8 mouse cellular contexts compared by ENCODE assay signal in genomic region chr7:19458072-19458486, GRCm38 (mm10). TPM values are rescaled to one million over a fixed set of nuclear protein-coding genes. Genes with fewer than 3 reads are reported as not detected.
A peak's percentile ranks its signal among the peaks of the same experiment; 100 is the strongest.
DNase-seq lines count a peak whose midpoint lies in the region; ATAC-seq and TF ChIP-seq lines count a peak whose summit lies in the region.

No protein-coding gene starts in this region.

- under 1% methylated on average over 26 of the region's 31 CpGs for WGBS in hindbrain, postnatal 0 days
- 1% methylated on average over 31 of the region's 31 CpGs for WGBS in liver, embryonic 14.5 days (ENCODE audit: insufficient replicate concordance)

- no peak for TF ChIP-seq POLR2A in testis, adult 2 months (IDR thresholded peaks at IDR 0.05; ENCODE audit: control insufficient read depth, low read depth, low read length)

- TF ChIP-seq EP300 in liver, embryonic 14.5 days (IDR thresholded peaks at IDR 0.05; ENCODE audit: low read depth), result no peak

- H3K4me2 ChIP-seq in hindbrain, postnatal 0 days (ENCODE audit: low read depth, low read length), result peak overlapping the region; percentile 95
- H3K4me2 ChIP-seq in liver, embryonic 14.5 days (ENCODE audit: low read depth), result peak overlapping the region; percentile 85

- H3K4me3 ChIP-seq in hindbrain, postnatal 0 days (ENCODE audit: low read length), result peak overlapping the region; percentile 67
- peak overlapping the region; percentile 73 to 78 for H3K4me3 ChIP-seq in liver, embryonic 14.5 days (ENCODE audit: insufficient read depth in 1 of 2, low read depth in 2 of 2, low read length in 2 of 2)
- H3K4me3 ChIP-seq in testis, adult 2 months (ENCODE audit: control insufficient read depth, low read depth, low read length), result peak overlapping the region; percentile 89

- TF ChIP-seq CTCF in hindbrain, postnatal 0 days (IDR thresholded peaks at IDR 0.05; ENCODE audit: low read depth), result peak; percentile 60
- TF ChIP-seq CTCF in liver, embryonic 14.5 days (IDR thresholded peaks at IDR 0.05; ENCODE audit: low read depth), result peak; percentile 41; the same call in 1 of the 2 replicates
- TF ChIP-seq CTCF in testis, adult 2 months (IDR thresholded peaks at IDR 0.05; ENCODE audit: control insufficient read depth, insufficient read depth, insufficient replicate concordance, low read depth, low read length), result 0 out of 2 replicates have a peak, but pooled peaks have one; percentile 2

- peaks cover 18% of the 10 kb centered on the region; the same call in 1 of the 2 replicates for H3K4me1 ChIP-seq in hindbrain, postnatal 0 days (ENCODE audit: insufficient read depth, low read length)
- 0 out of 4 replicates have a peak, but pooled peaks cover 0 to 2% of the 10 kb centered on the region in 2 experiments for H3K4me1 ChIP-seq in liver, embryonic 14.5 days (replicated peaks; ENCODE audit: control insufficient read depth in 2 of 2, insufficient read depth in 2 of 2, low read length in 1 of 2)
- H3K4me1 ChIP-seq in testis, adult 2 months (ENCODE audit: control insufficient read depth, insufficient read depth, low read length), result peaks cover 18% of the 10 kb centered on the region

- H3K36me3 ChIP-seq in hindbrain, postnatal 0 days (ENCODE audit: insufficient read depth, low read length), result no peaks in the 10 kb centered on the region
- no peaks in the 10 kb centered on the region for H3K36me3 ChIP-seq in liver, embryonic 14.5 days (replicated peaks; ENCODE audit: control insufficient read depth, insufficient read depth, low read depth)
- no peaks in the 10 kb centered on the region for H3K36me3 ChIP-seq in testis, adult 2 months (ENCODE audit: control insufficient read depth, insufficient read depth, low read length)

- no peaks in the 10 kb centered on the region for H3K27me3 ChIP-seq in hindbrain, postnatal 0 days (ENCODE audit: insufficient read depth, low read length)
- no peaks in the 10 kb centered on the region for H3K27me3 ChIP-seq in liver, embryonic 14.5 days (ENCODE audit: control insufficient read depth, insufficient read depth, low read length)
- H3K27me3 ChIP-seq in testis, adult 2 months (ENCODE audit: control insufficient read depth, insufficient read depth, low read length), result no peaks in the 10 kb centered on the region

- peak; percentile 73 to 75 for DNase-seq in layer of hippocampus, postnatal 10 days (ENCODE audit: low spot score in 2 of 2)
- no peak for DNase-seq in layer of hippocampus, adult 9-11 months
- DNase-seq in cerebellum, adult 11-12 months, result peak; percentile 58
- peak; percentile 33 to 53 for DNase-seq in frontal cortex, postnatal 14 days (ENCODE audit: low spot score in 2 of 2)
- DNase-seq in hindbrain, postnatal 0 days (ENCODE audit: low spot score), result peak; percentile 78
- peak in 2 of 3 experiments; percentile 18 to 20 for DNase-seq in liver, embryonic 14.5 days (ENCODE audit: low read depth in 3 of 3, low spot score in 3 of 3)
- peak; percentile 22 to 51 for DNase-seq in natural killer cell, adult 2 months (ENCODE audit: low spot score in 2 of 2)

- H3K9ac ChIP-seq in hindbrain, postnatal 0 days (replicated peaks; ENCODE audit: low read length), result peak overlapping the region; percentile 81
- peak overlapping the region; percentile 73 for H3K9ac ChIP-seq in liver, embryonic 14.5 days (replicated peaks)

- ATAC-seq in hindbrain, postnatal 0 days, result peak; percentile 83
- peak; percentile 42 for ATAC-seq in liver, embryonic 14.5 days (ENCODE audit: insufficient read depth)

- H3K9me3 ChIP-seq in hindbrain, postnatal 0 days (ENCODE audit: low read length), result no peaks in the 10 kb centered on the region
- H3K9me3 ChIP-seq in liver, embryonic 14.5 days (ENCODE audit: control insufficient read depth, low read length), result no peaks in the 10 kb centered on the region

- peak overlapping the region; percentile 78 for H3K27ac ChIP-seq in hindbrain, postnatal 0 days
- H3K27ac ChIP-seq in liver, embryonic 14.5 days, result no peak overlapping the region
- H3K27ac ChIP-seq in testis, adult 2 months (ENCODE audit: control insufficient read depth, insufficient read depth, low read depth, low read length), result peak overlapping the region; percentile 52; the same call in 1 of the 2 replicates

RNA-seq across cellular contexts. Expression of gene Mark4, which starts 0.5 kb away (rescaled TPM):
- 100 to 1,000 TPM; 115 to 132 TPM for total RNA-seq in layer of hippocampus, postnatal 10 days (2021)
- total RNA-seq in hindbrain, postnatal 0 days (2014; rRNA removed), result 60.3 and 60.5 TPM in 2 replicates
- polyA plus RNA-seq in hindbrain, postnatal 0 days (2015; fragmentation: Nextera tagmentation; extraction: Ambion mirVana), result 16.2 and 18.1 TPM in 2 replicates
- 2.4 and 2.5 TPM in 2 replicates for polyA plus RNA-seq in liver, embryonic 14.5 days (2012; rRNA removed)
- polyA plus RNA-seq in liver, embryonic 14.5 days (2014; fragmentation: Nextera tagmentation; extraction: Ambion mirVana), result 0.80 and 2.5 TPM in 2 replicates
- polyA plus RNA-seq in testis, adult 2 months (2012; rRNA removed), result 13.2 and 14.1 TPM in 2 replicates

RNA-seq across cellular contexts. Expression of gene Exoc3l2, which starts 5.1 kb away (rescaled TPM):
- total RNA-seq in layer of hippocampus, postnatal 10 days (2021), result 1 to 10 TPM in 1 of 2 experiments, under 1 TPM in 1; 0.69 to 1.1 TPM
- 0.61 and 1.3 TPM in 2 replicates for total RNA-seq in hindbrain, postnatal 0 days (2014; rRNA removed)
- polyA plus RNA-seq in hindbrain, postnatal 0 days (2015; fragmentation: Nextera tagmentation; extraction: Ambion mirVana), result 2.0 and 2.3 TPM in 2 replicates
- 1.7 and 1.9 TPM in 2 replicates for polyA plus RNA-seq in liver, embryonic 14.5 days (2012; rRNA removed)
- 0.48 and 0.78 TPM in 2 replicates for polyA plus RNA-seq in liver, embryonic 14.5 days (2014; fragmentation: Nextera tagmentation; extraction: Ambion mirVana)
- 26.1 and 27.2 TPM in 2 replicates for polyA plus RNA-seq in testis, adult 2 months (2012; rRNA removed)

RNA-seq across cellular contexts. Expression of gene Bloc1s3, which starts 50.1 kb away (rescaled TPM):
- 1 to 10 TPM; 6.9 to 8.2 TPM for total RNA-seq in layer of hippocampus, postnatal 10 days (2021)
- total RNA-seq in hindbrain, postnatal 0 days (2014; rRNA removed), result 18.8 and 22.4 TPM in 2 replicates
- polyA plus RNA-seq in hindbrain, postnatal 0 days (2015; fragmentation: Nextera tagmentation; extraction: Ambion mirVana), result 3.8 and 4.3 TPM in 2 replicates
- polyA plus RNA-seq in liver, embryonic 14.5 days (2012; rRNA removed), result 2.0 and 2.7 TPM in 2 replicates
- polyA plus RNA-seq in liver, embryonic 14.5 days (2014; fragmentation: Nextera tagmentation; extraction: Ambion mirVana), result 0.39 and 0.56 TPM in 2 replicates
- 3.0 and 3.7 TPM in 2 replicates for polyA plus RNA-seq in testis, adult 2 months (2012; rRNA removed)

RNA-seq across cellular contexts. Expression of gene Trappc6a, which starts 50.1 kb away (rescaled TPM):
- total RNA-seq in layer of hippocampus, postnatal 10 days (2021), result 10 to 100 TPM; 22.3 to 24.6 TPM
- total RNA-seq in hindbrain, postnatal 0 days (2014; rRNA removed), result 26.4 and 46.5 TPM in 2 replicates
- 42.8 and 44.3 TPM in 2 replicates for polyA plus RNA-seq in hindbrain, postnatal 0 days (2015; fragmentation: Nextera tagmentation; extraction: Ambion mirVana)
- polyA plus RNA-seq in liver, embryonic 14.5 days (2012; rRNA removed), result 24.1 and 28.1 TPM in 2 replicates
- polyA plus RNA-seq in liver, embryonic 14.5 days (2014; fragmentation: Nextera tagmentation; extraction: Ambion mirVana), result 40.0 and 40.2 TPM in 2 replicates
- 61.1 and 62.1 TPM in 2 replicates for polyA plus RNA-seq in testis, adult 2 months (2012; rRNA removed)

RNA-seq across cellular contexts. Expression of gene Ckm, which starts 53.5 kb away (rescaled TPM):
- under 1 TPM in 1 of 2 experiments, not detected in 1; 0.27 TPM for total RNA-seq in layer of hippocampus, postnatal 10 days (2021)
- 3.9 and 27.4 TPM in 2 replicates for total RNA-seq in hindbrain, postnatal 0 days (2014; rRNA removed)
- polyA plus RNA-seq in hindbrain, postnatal 0 days (2015; fragmentation: Nextera tagmentation; extraction: Ambion mirVana), result 0.14 and 0.30 TPM in 2 replicates
- polyA plus RNA-seq in liver, embryonic 14.5 days (2012; rRNA removed), result 0.12 and 0.14 TPM in 2 replicates
- 0.11 and 0.19 TPM in 2 replicates for polyA plus RNA-seq in liver, embryonic 14.5 days (2014; fragmentation: Nextera tagmentation; extraction: Ambion mirVana)
- 2.4 and 8.7 TPM in 2 replicates for polyA plus RNA-seq in testis, adult 2 months (2012; rRNA removed)

Comparison
In these comparisons a context has a peak if more than half of its experiments do, and no peak if none do; other contexts are left out.
1. CTCF ChIP-seq: peak in every context shown above with its lines; median percentile 60 in hindbrain, postnatal 0 days; 41 in liver, embryonic 14.5 days; 2 in testis, adult 2 months.